Mouse (Mus musculus) stomach, postnatal 0 days (tissue): Measurements from ENCODE around the gene Fam193b. TPM values are rescaled to one million over a fixed set of nuclear protein-coding genes. Genes with fewer than 3 reads are reported as not detected.

Experiments used
- ATAC-seq: fragments of 200-750 bp; cut with Nextera tagmentation; 2 replicates; pipeline ENCODE4 v1.8.0; 2017; ENCODE audit not compliant: low FRiP score, low TSS enrichment
- DNase-seq: peaks from one replicate; pipeline ENCODE4 v3.0.0-alpha.2; 2016; ENCODE audit warnings: low spot score
- H3K27ac ChIP-seq: fragments of 300-500 bp; sonication (generic); replicated peaks from 2 replicates; pipeline ENCODE4 v1.5.1; 2014; ENCODE audit warnings: mild to moderate bottlenecking, control low read depth
- H3K27me3 ChIP-seq: fragments of 300-500 bp; sonication (generic); 2 replicates; pipeline ENCODE4 v1.6.1; 2014; ENCODE audit warnings: low read length; ENCODE audit not compliant: control insufficient read depth, insufficient read depth
- H3K36me3 ChIP-seq: fragments of 300-500 bp; sonication (generic); 2 replicates; pipeline ENCODE4 v1.6.1; 2014; ENCODE audit warnings: low read length, mixed read lengths; ENCODE audit not compliant: control insufficient read depth, insufficient read depth
- H3K4me1 ChIP-seq: fragments of 300-500 bp; sonication (generic); replicated peaks from 2 replicates; pipeline ENCODE4 v1.6.1; 2014; ENCODE audit warnings: antibody characterized with exemption; ENCODE audit not compliant: control insufficient read depth, insufficient read depth
- H3K4me2 ChIP-seq: fragments of 300-500 bp; sonication (generic); replicated peaks from 2 replicates; pipeline ENCODE4 v1.6.1; 2014; ENCODE audit warnings: low read depth, mild to moderate bottlenecking, control low read depth, moderate library complexity
- H3K4me3 ChIP-seq: fragments of 300-500 bp; sonication (generic); 2 replicates; pipeline ENCODE4 v1.5.1; 2014; ENCODE audit warnings: low read depth, low read length, control low read depth
- H3K9ac ChIP-seq: fragments of 300-500 bp; sonication (generic); 2 replicates; pipeline ENCODE4 v1.6.1; 2014; ENCODE audit warnings: mild to moderate bottlenecking, low read length, control low read depth, mixed read lengths
- H3K9me3 ChIP-seq: fragments of 300-500 bp; sonication (generic); 2 replicates; pipeline ENCODE4 v1.6.1; 2016; ENCODE audit warnings: low read length; ENCODE audit not compliant: control insufficient read depth
- CTCF ChIP-seq: IDR thresholded peaks from 2 replicates; pipeline ENCODE4 v1.5.1; 2016; ENCODE audit warnings: antibody characterized with exemption, low read depth, mild to moderate bottlenecking, moderate library complexity
- EP300 ChIP-seq: optimal IDR thresholded peaks from 2 replicates; pipeline ENCODE3; 2016; ENCODE audit warnings: antibody characterized with exemption
- WGBS: fragments of 180-500 bp; shearing (Covaris S2); extraction: QIAGEN DNeasy Blood & Tissue Kit; methylation state at CpG from one replicate; pipeline ENCODE4 v1.1.7; 2014; 5-methylcytosine and 5-hydroxymethylcytosine counted together
- polyA plus RNA-seq: library from polyadenylated mRNA; unstranded; fragments of >200 nt; fragmentation: Nextera tagmentation; extraction: Ambion mirVana; gene quantifications from 2 replicates; pipeline ENCODE4 v1.2.1, GENCODE M21; 2015

Fam193b gene
- polyA plus RNA-seq, 1 experiment from 2014 or later, result 10.2 TPM

GRCm38 (mm10) chr13:55567949-55568348 is 3.0 kb downstream of the Fam193b start:
- Histone ChIP-seq H3K9me3 (no peaks in the 10 kb centered on the region), H3K27me3 (no peaks in the 10 kb centered on the region), H3K4me2 (no peak overlapping the region), H3K4me3 (no peak overlapping the region), H3K9ac (no peak overlapping the region), H3K27ac (no peak overlapping the region), H3K36me3 (no peaks in the 10 kb centered on the region; the same call in 1 of the 2 replicates), H3K4me1 (peaks cover 4% of the 10 kb centered on the region; the same call in 1 of the 2 replicates)
- no peak for TF ChIP-seq EP300
- TF ChIP-seq CTCF, result no peak
- DNase-seq (no peak), ATAC-seq (no peak)
- 86% methylated on average over 2 of the region's 2 CpGs for WGBS

GRCm38 (mm10) chr13:55567001-55567400 is 3.9 kb downstream of the Fam193b start:
- no peak overlapping the region for H3K27ac ChIP-seq
- no peaks in the 10 kb centered on the region; the same call in 1 of the 2 replicates for H3K36me3 ChIP-seq
- ATAC-seq, result no peak
- TF ChIP-seq CTCF (no peak), EP300 (no peak)
- no peak overlapping the region for H3K9ac ChIP-seq
- H3K27me3 ChIP-seq, result no peaks in the 10 kb centered on the region
- no peak overlapping the region for H3K4me3 ChIP-seq
- H3K9me3 ChIP-seq, result no peaks in the 10 kb centered on the region
- H3K4me2 ChIP-seq, result no peak overlapping the region
- WGBS, result 81% methylated on average over 6 of the region's 6 CpGs
- H3K4me1 ChIP-seq, result peaks cover 4% of the 10 kb centered on the region; the same call in 1 of the 2 replicates
- DNase-seq, result no peak

GRCm38 (mm10) chr13:55563266-55563879 is 7.5 kb downstream of the Fam193b start:
- WGBS, result 75% methylated on average over 7 of the region's 7 CpGs
- DNase-seq, result no peak
- H3K9ac ChIP-seq, result no peak overlapping the region

GRCm38 (mm10) chr13:55557499-55557898 is 13.4 kb downstream of the Fam193b start:
- WGBS, result 72% methylated on average over 6 of the region's 6 CpGs
- no peak for ATAC-seq
- H3K4me3 ChIP-seq, result no peak overlapping the region
- H3K27ac ChIP-seq, result no peak overlapping the region
- H3K27me3 ChIP-seq, result no peaks in the 10 kb centered on the region
- peaks cover 19% of the 10 kb centered on the region; the same call in 1 of the 2 replicates for H3K36me3 ChIP-seq
- H3K4me2 ChIP-seq, result no peak overlapping the region
- H3K4me1 ChIP-seq, result no peaks in the 10 kb centered on the region
- no peak overlapping the region for H3K9ac ChIP-seq
- TF ChIP-seq EP300, result no peak
- no peak for TF ChIP-seq CTCF
- H3K9me3 ChIP-seq, result no peaks in the 10 kb centered on the region
- no peak for DNase-seq

More at GRCm38 (mm10) chr13:55563266-55563879, 7.5 kb downstream of the Fam193b start:
- H3K27ac ChIP-seq, result no peak overlapping the region
- no peaks in the 10 kb centered on the region for H3K27me3 ChIP-seq
- H3K4me3 ChIP-seq, result no peak overlapping the region
- H3K4me1 ChIP-seq, result no peaks in the 10 kb centered on the region
- ATAC-seq, result no peak
- H3K36me3 ChIP-seq, result no peaks in the 10 kb centered on the region; the same call in 1 of the 2 replicates
- H3K9me3 ChIP-seq, result no peaks in the 10 kb centered on the region
- H3K4me2 ChIP-seq, result no peak overlapping the region
- TF ChIP-seq EP300 (no peak), CTCF (no peak)

GRCm38 (mm10) chr13:55555921-55556320 is 15.0 kb downstream of the Fam193b start:
- Histone ChIP-seq H3K36me3 (peaks cover 21% of the 10 kb centered on the region; the same call in 1 of the 2 replicates), H3K4me1 (no peaks in the 10 kb centered on the region), H3K27ac (no peak overlapping the region), H3K9ac (no peak overlapping the region), H3K4me2 (no peak overlapping the region), H3K9me3 (no peaks in the 10 kb centered on the region), H3K4me3 (no peak overlapping the region), H3K27me3 (no peaks in the 10 kb centered on the region)
- TF ChIP-seq CTCF (no peak), EP300 (no peak)
- WGBS, result 84% methylated on average over 9 of the region's 9 CpGs
- ATAC-seq (no peak), DNase-seq (no peak)

- no peak overlapping the region for H3K4me3 ChIP-seq
- no peak overlapping the region for H3K27ac ChIP-seq
- no peak overlapping the region for H3K4me2 ChIP-seq
- 93% methylated on average over 15 of the region's 15 CpGs for WGBS
- ATAC-seq (peak; percentile 28; the same call in 1 of the 2 replicates), DNase-seq (no peak)
- no peaks in the 10 kb centered on the region for H3K9me3 ChIP-seq
- H3K27me3 ChIP-seq, result no peaks in the 10 kb centered on the region
- peaks cover 27% of the 10 kb centered on the region; the same call in 1 of the 2 replicates for H3K36me3 ChIP-seq
- no peaks in the 10 kb centered on the region for H3K4me1 ChIP-seq
- H3K9ac ChIP-seq, result no peak overlapping the region
- TF ChIP-seq CTCF, result no peak
- TF ChIP-seq EP300, result no peak
These were observed 21.9 kb downstream of the Fam193b start for GRCm38 (mm10) chr13:55549061-55549460.
